Mouse (Mus musculus) hindbrain, embryonic 15.5 days (tissue): ENCODE measurements around the gene Mturn. TPM values are rescaled to one million over a fixed set of nuclear protein-coding genes. Genes with fewer than 3 reads are reported as not detected.

Experiments used
- ATAC-seq: fragments of 200-750 bp; cut with Nextera tagmentation; 2 replicates; pipeline ENCODE4 v1.8.0; 2017; ENCODE audit warnings: low read depth, moderate number of reproducible peaks, moderate TSS enrichment; ENCODE audit not compliant: low FRiP score
- H3K27ac ChIP-seq: fragments of 300-500 bp; sonication (generic); replicated peaks from 2 replicates; pipeline ENCODE4 v1.5.1; 2015; ENCODE audit warnings: mild to moderate bottlenecking, inconsistent platforms
- H3K27me3 ChIP-seq: fragments of 300-500 bp; sonication (generic); 2 replicates; pipeline ENCODE4 v1.6.1; 2015; ENCODE audit warnings: control low read depth, inconsistent platforms
- H3K36me3 ChIP-seq: fragments of 300-500 bp; sonication (generic); 2 replicates; pipeline ENCODE4 v1.6.1; 2015; ENCODE audit warnings: control low read depth, inconsistent platforms
- H3K4me1 ChIP-seq: fragments of 300-500 bp; sonication (generic); replicated peaks from 2 replicates; pipeline ENCODE4 v1.6.1; 2015; ENCODE audit warnings: control low read depth, inconsistent platforms
- H3K4me2 ChIP-seq: fragments of 300-500 bp; sonication (generic); 2 replicates; pipeline ENCODE4 v1.6.1; 2015; ENCODE audit warnings: moderate library complexity, mild to moderate bottlenecking, inconsistent platforms
- H3K4me3 ChIP-seq: fragments of 300-500 bp; sonication (generic); 2 replicates; pipeline ENCODE4 v1.5.1; 2015; ENCODE audit warnings: mild to moderate bottlenecking, inconsistent platforms
- H3K9ac ChIP-seq: fragments of 300-500 bp; sonication (generic); 2 replicates; pipeline ENCODE4 v1.6.1; 2015; ENCODE audit warnings: inconsistent platforms
- H3K9me3 ChIP-seq: fragments of 300-500 bp; sonication (generic); 2 replicates; pipeline ENCODE4 v1.6.1; 2016; ENCODE audit warnings: control low read depth, inconsistent platforms
- WGBS: fragments of 180-500 bp; shearing (Covaris S2); methylation state at CpG from one replicate; pipeline ENCODE4 v1.1.7; 2015; 5-methylcytosine and 5-hydroxymethylcytosine counted together
- polyA plus RNA-seq: library from polyadenylated mRNA; unstranded; fragments of >200 nt; fragmentation: Nextera tagmentation; extraction: Ambion mirVana; gene quantifications from 2 replicates; pipeline ENCODE4 v1.2.1, GENCODE M21; 2015

The Mturn gene
- polyA plus RNA-seq, 1 experiment from 2014 or later, result 89.7 TPM

GRCm38 (mm10) chr6:54685716-54686395, 4.4 kb downstream of the Mturn start:
- Histone ChIP-seq H3K4me3 (no peak overlapping the region), H3K36me3 (peaks cover 16% of the 10 kb centered on the region), H3K27me3 (no peaks in the 10 kb centered on the region), H3K9me3 (no peaks in the 10 kb centered on the region), H3K9ac (no peak overlapping the region), H3K27ac (no peak overlapping the region), H3K4me2 (no peak overlapping the region), H3K4me1 (peaks cover 22% of the 10 kb centered on the region)
- no peak for ATAC-seq
- WGBS, result 88% methylated on average over 14 of the region's 14 CpGs

- H3K27me3 ChIP-seq, result no peaks in the 10 kb centered on the region
- no peak overlapping the region for H3K9ac ChIP-seq
- no peak overlapping the region for H3K27ac ChIP-seq
- H3K36me3 ChIP-seq, result peaks cover 16% of the 10 kb centered on the region
- 86% methylated on average over 21 of the region's 21 CpGs for WGBS
- no peak overlapping the region for H3K4me3 ChIP-seq
- no peak overlapping the region for H3K4me2 ChIP-seq
- no peak for ATAC-seq
- no peaks in the 10 kb centered on the region for H3K9me3 ChIP-seq
- H3K4me1 ChIP-seq, result peaks cover 21% of the 10 kb centered on the region
These were observed 5.7 kb downstream of the Mturn start for GRCm38 (mm10) chr6:54686946-54687737.

- Histone ChIP-seq H3K27ac (no peak overlapping the region), H3K27me3 (no peaks in the 10 kb centered on the region), H3K4me3 (no peak overlapping the region), H3K9ac (no peak overlapping the region), H3K4me2 (no peak overlapping the region), H3K36me3 (peaks cover 16% of the 10 kb centered on the region), H3K4me1 (peaks cover 10% of the 10 kb centered on the region), H3K9me3 (no peaks in the 10 kb centered on the region)
- ATAC-seq, result no peak
- WGBS, result 84% methylated on average over 18 of the region's 18 CpGs
These were observed 7.3 kb downstream of the Mturn start for GRCm38 (mm10) chr6:54688467-54689323.

GRCm38 (mm10) chr6:54689686-54690085, 8.3 kb downstream of the Mturn start:
- H3K27ac ChIP-seq, result no peak overlapping the region
- no peak for ATAC-seq
- H3K36me3 ChIP-seq, result peaks cover 16% of the 10 kb centered on the region
- 86% methylated on average over 7 of the region's 7 CpGs for WGBS
- no peak overlapping the region for H3K4me2 ChIP-seq
- no peak overlapping the region for H3K9ac ChIP-seq
- H3K27me3 ChIP-seq, result no peaks in the 10 kb centered on the region
- no peaks in the 10 kb centered on the region for H3K9me3 ChIP-seq
- H3K4me3 ChIP-seq, result no peak overlapping the region
- peaks cover 9% of the 10 kb centered on the region for H3K4me1 ChIP-seq

DNA sequence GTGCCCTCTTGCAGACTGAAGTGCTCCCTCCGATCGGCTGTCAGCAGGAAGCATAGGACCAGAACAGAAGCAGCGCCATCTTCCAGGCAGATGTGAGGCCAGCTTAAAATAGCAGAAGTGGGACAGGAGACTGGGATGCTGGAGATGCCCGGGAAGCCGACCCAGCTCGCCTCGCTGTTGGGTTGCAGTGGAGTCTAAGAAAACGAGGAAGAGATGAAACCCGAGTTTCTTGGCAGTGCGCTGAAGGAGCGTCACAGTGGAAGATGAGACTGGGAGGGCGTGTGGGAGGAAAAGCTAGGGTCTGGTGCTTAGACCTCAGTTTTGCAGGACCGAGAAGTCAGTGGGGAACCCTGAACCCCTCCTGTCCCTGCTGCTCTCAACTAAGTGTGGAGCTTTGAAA, 9.4 kb downstream of the Mturn start:
- 0 out of 2 replicates have a peak, but pooled peaks cover 2% of the 10 kb centered on the region for H3K4me1 ChIP-seq
- no peak overlapping the region for H3K4me3 ChIP-seq
- no peak overlapping the region for H3K9ac ChIP-seq
- WGBS, result 88% methylated on average over 13 of the region's 13 CpGs
- H3K27me3 ChIP-seq, result no peaks in the 10 kb centered on the region
- H3K27ac ChIP-seq, result no peak overlapping the region
- no peaks in the 10 kb centered on the region for H3K9me3 ChIP-seq
- no peak for ATAC-seq
- peaks cover 16% of the 10 kb centered on the region for H3K36me3 ChIP-seq
- no peak overlapping the region for H3K4me2 ChIP-seq

GRCm38 (mm10) chr6:54691368-54692116, 10.1 kb downstream of the Mturn start:
- Histone ChIP-seq H3K9me3 (no peaks in the 10 kb centered on the region), H3K9ac (no peak overlapping the region)
- WGBS, result 79% methylated on average over 14 of the region's 14 CpGs

DNA sequence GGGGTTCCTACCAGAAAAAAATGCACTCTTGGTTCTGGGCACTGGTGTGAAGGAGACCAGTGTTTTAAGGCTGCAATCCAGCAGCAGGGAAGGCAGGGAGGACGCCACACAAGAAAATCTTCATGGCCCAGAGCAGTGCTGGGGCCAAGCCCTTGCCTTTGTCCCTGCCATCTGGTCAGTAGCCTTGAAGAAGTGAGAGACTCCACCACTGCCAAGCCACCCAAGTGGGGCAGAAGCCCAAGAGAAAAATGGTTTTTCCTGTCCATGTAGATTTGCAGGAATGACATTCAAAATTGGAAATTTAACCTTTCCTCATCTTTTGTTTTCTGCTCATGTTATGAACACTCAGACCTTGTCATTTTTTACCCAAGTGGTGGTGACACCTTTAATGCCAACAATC, 10.8 kb downstream of the Mturn start:
- Histone ChIP-seq H3K27ac (no peak overlapping the region), H3K27me3 (no peaks in the 10 kb centered on the region), H3K36me3 (peaks cover 17% of the 10 kb centered on the region), H3K9ac (no peak overlapping the region), H3K9me3 (no peaks in the 10 kb centered on the region), H3K4me3 (no peak overlapping the region), H3K4me1 (no peaks in the 10 kb centered on the region), H3K4me2 (no peak overlapping the region)
- WGBS, result 82% methylated on average over 1 of the region's 1 CpGs
- ATAC-seq, result no peak

More at GRCm38 (mm10) chr6:54691368-54692116, 10.1 kb downstream of the Mturn start:
- Histone ChIP-seq H3K4me2 (no peak overlapping the region), H3K27ac (no peak overlapping the region), H3K27me3 (no peaks in the 10 kb centered on the region), H3K4me3 (no peak overlapping the region), H3K36me3 (peaks cover 16% of the 10 kb centered on the region), H3K4me1 (no peaks in the 10 kb centered on the region)
- no peak for ATAC-seq

GRCm38 (mm10) chr6:54693286-54693685, 11.9 kb downstream of the Mturn start:
- H3K27me3 ChIP-seq, result no peaks in the 10 kb centered on the region
- no peak overlapping the region for H3K27ac ChIP-seq
- 85% methylated on average over 6 of the region's 6 CpGs for WGBS
- no peaks in the 10 kb centered on the region for H3K9me3 ChIP-seq
- no peak overlapping the region for H3K4me2 ChIP-seq
- H3K36me3 ChIP-seq, result peaks cover 19% of the 10 kb centered on the region
- H3K4me1 ChIP-seq, result no peaks in the 10 kb centered on the region
- no peak overlapping the region for H3K9ac ChIP-seq
- no peak for ATAC-seq
- H3K4me3 ChIP-seq, result no peak overlapping the region

DNA sequence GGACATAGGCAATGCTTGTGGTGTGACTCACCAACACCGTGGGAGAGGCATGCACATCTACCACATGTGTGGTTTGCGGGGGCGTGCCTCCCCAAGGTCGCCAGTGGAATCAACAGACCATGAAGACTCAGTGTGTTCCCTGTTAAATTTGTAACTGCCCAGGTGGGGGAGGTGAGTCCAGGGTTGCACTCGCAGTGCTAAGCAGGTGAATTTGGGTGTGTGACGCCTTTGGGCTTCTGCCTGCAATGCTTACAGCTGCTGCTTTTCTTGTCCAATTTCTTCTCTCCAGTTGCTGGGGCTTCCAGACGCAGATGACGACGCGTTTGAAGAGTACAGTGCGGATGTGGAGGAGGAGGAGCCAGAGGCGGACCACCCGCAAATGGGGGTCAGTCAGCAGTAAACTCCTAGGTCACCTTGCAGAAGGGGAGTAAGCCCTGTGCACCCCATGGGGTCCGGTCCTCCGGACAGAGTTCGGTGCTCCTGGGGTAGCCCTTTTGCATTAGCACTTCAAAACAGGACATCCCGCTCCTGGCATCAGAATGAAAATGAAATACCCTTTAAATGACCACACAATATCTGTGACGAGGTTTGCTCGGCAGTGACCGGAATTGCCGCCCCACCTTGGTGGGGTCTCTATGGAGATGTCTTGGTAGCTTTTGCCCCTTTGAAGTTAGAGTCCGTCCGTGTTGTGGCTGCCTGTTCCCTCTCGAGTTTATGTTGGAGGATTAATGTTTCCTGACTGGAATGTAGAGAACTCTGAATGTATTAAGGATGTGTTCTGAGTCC, 17.5 kb downstream of the Mturn start:
- Histone ChIP-seq H3K27me3 (no peaks in the 10 kb centered on the region), H3K9ac (peak overlapping the region; percentile 28), H3K36me3 (peaks cover 9% of the 10 kb centered on the region; the same call in 1 of the 2 replicates), H3K4me2 (peak overlapping the region; percentile 69), H3K9me3 (no peaks in the 10 kb centered on the region), H3K4me3 (peak overlapping the region; percentile 32), H3K27ac (no peak overlapping the region), H3K4me1 (peaks cover 21% of the 10 kb centered on the region)
- WGBS, result 8% methylated on average over 24 of the region's 24 CpGs
- ATAC-seq, result peak; percentile 33; the same call in 1 of the 2 replicates

DNA sequence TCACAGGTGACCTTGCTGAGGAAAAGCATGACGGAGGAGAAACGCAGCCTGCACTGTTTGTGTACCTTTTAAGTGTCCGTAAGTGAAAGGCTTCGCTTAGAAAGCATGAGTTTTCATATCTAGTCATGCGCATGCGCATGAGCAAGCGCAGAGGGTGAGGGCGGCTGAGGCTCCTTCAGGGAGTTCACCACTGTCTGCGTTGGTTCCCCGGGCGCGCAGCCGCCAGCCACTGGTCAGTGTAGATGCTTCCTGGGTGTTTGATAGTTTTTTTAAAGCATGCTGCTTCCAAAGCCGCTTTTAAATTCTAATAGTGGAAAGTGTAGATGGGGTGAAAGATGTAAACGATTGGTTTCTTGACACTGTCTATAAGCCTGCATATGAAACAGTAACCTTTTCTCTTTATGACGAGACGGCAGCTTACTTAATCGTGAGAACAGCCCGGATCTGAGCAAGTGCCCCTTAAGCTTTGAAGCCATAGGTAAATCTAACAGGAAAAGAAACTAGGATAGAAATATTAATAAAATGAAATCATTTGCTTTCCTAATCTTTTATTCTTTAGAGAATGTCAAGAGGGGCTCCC, 18.1 kb downstream of the Mturn start:
- Histone ChIP-seq H3K27ac (peak overlapping the region; percentile 33; the same call in 1 of the 2 replicates), H3K4me3 (peak overlapping the region; percentile 32), H3K4me1 (peaks cover 27% of the 10 kb centered on the region), H3K27me3 (no peaks in the 10 kb centered on the region), H3K36me3 (peaks cover 9% of the 10 kb centered on the region; the same call in 1 of the 2 replicates), H3K9ac (peak overlapping the region; percentile 28), H3K4me2 (peak overlapping the region; percentile 69), H3K9me3 (no peaks in the 10 kb centered on the region)
- 3% methylated on average over 19 of the region's 19 CpGs for WGBS
- peak; percentile 87 for ATAC-seq
